Mouse (Mus musculus) stomach, postnatal 0 days (tissue): ENCODE measurements around the gene Gm15262. TPM values are rescaled to one million over a fixed set of nuclear protein-coding genes. Genes with fewer than 3 reads are reported as not detected.

Experiments used
- ATAC-seq: fragments of 200-750 bp; cut with Nextera tagmentation; 2 replicates; pipeline ENCODE4 v1.8.0; 2017; ENCODE audit not compliant: low FRiP score, low TSS enrichment
- DNase-seq: peaks from one replicate; pipeline ENCODE4 v3.0.0-alpha.2; 2016; ENCODE audit warnings: low spot score
- H3K27ac ChIP-seq: fragments of 300-500 bp; sonication (generic); replicated peaks from 2 replicates; pipeline ENCODE4 v1.5.1; 2014; ENCODE audit warnings: mild to moderate bottlenecking, control low read depth
- H3K27me3 ChIP-seq: fragments of 300-500 bp; sonication (generic); 2 replicates; pipeline ENCODE4 v1.6.1; 2014; ENCODE audit warnings: low read length; ENCODE audit not compliant: control insufficient read depth, insufficient read depth
- H3K36me3 ChIP-seq: fragments of 300-500 bp; sonication (generic); 2 replicates; pipeline ENCODE4 v1.6.1; 2014; ENCODE audit warnings: low read length, mixed read lengths; ENCODE audit not compliant: control insufficient read depth, insufficient read depth
- H3K4me1 ChIP-seq: fragments of 300-500 bp; sonication (generic); replicated peaks from 2 replicates; pipeline ENCODE4 v1.6.1; 2014; ENCODE audit warnings: antibody characterized with exemption; ENCODE audit not compliant: control insufficient read depth, insufficient read depth
- H3K4me2 ChIP-seq: fragments of 300-500 bp; sonication (generic); replicated peaks from 2 replicates; pipeline ENCODE4 v1.6.1; 2014; ENCODE audit warnings: low read depth, mild to moderate bottlenecking, control low read depth, moderate library complexity
- H3K4me3 ChIP-seq: fragments of 300-500 bp; sonication (generic); 2 replicates; pipeline ENCODE4 v1.5.1; 2014; ENCODE audit warnings: low read depth, low read length, control low read depth
- H3K9ac ChIP-seq: fragments of 300-500 bp; sonication (generic); 2 replicates; pipeline ENCODE4 v1.6.1; 2014; ENCODE audit warnings: mild to moderate bottlenecking, low read length, control low read depth, mixed read lengths
- H3K9me3 ChIP-seq: fragments of 300-500 bp; sonication (generic); 2 replicates; pipeline ENCODE4 v1.6.1; 2016; ENCODE audit warnings: low read length; ENCODE audit not compliant: control insufficient read depth
- CTCF ChIP-seq: IDR thresholded peaks from 2 replicates; pipeline ENCODE4 v1.5.1; 2016; ENCODE audit warnings: antibody characterized with exemption, low read depth, mild to moderate bottlenecking, moderate library complexity
- EP300 ChIP-seq: optimal IDR thresholded peaks from 2 replicates; pipeline ENCODE3; 2016; ENCODE audit warnings: antibody characterized with exemption
- WGBS: fragments of 180-500 bp; shearing (Covaris S2); extraction: QIAGEN DNeasy Blood & Tissue Kit; methylation state at CpG from one replicate; pipeline ENCODE4 v1.1.7; 2014; 5-methylcytosine and 5-hydroxymethylcytosine counted together
- polyA plus RNA-seq: library from polyadenylated mRNA; unstranded; fragments of >200 nt; fragmentation: Nextera tagmentation; extraction: Ambion mirVana; gene quantifications from 2 replicates; pipeline ENCODE4 v1.2.1, GENCODE M21; 2015

Gene Gm15262
- polyA plus RNA-seq, 1 experiment from 2014 or later, result not detected

- Histone ChIP-seq H3K4me1 (no peaks in the 10 kb centered on the region), H3K27ac (no peak overlapping the region), H3K4me2 (no peak overlapping the region), H3K9ac (no peak overlapping the region), H3K27me3 (no peaks in the 10 kb centered on the region), H3K9me3 (no peaks in the 10 kb centered on the region), H3K36me3 (no peaks in the 10 kb centered on the region), H3K4me3 (no peak overlapping the region)
- WGBS, result 46% methylated on average over 8 of the region's 8 CpGs
- DNase-seq (peak; percentile 22), ATAC-seq (no peak)
- no peak for TF ChIP-seq EP300
- peak; percentile 75 for TF ChIP-seq CTCF
Measured at GRCm38 (mm10) chrX:161385791-161386190, 98.5 kb downstream of the Gm15262 start.

- WGBS, result 92% methylated on average over 4 of the region's 4 CpGs
- ATAC-seq, result no peak
- Histone ChIP-seq H3K9me3 (no peaks in the 10 kb centered on the region), H3K4me3 (no peak overlapping the region), H3K27me3 (no peaks in the 10 kb centered on the region), H3K9ac (no peak overlapping the region), H3K4me1 (no peaks in the 10 kb centered on the region), H3K36me3 (no peaks in the 10 kb centered on the region), H3K27ac (no peak overlapping the region), H3K4me2 (no peak overlapping the region)
- DNase-seq, result no peak
- TF ChIP-seq CTCF (no peak), EP300 (no peak)
Measured at GRCm38 (mm10) chrX:161387942-161388341, 100.7 kb downstream of the Gm15262 start.

GRCm38 (mm10) chrX:161399110-161399509 is 111.9 kb downstream of the Gm15262 start:
- 24% methylated on average over 11 of the region's 11 CpGs for WGBS
- Histone ChIP-seq H3K27me3 (no peaks in the 10 kb centered on the region), H3K27ac (no peak overlapping the region), H3K9me3 (no peaks in the 10 kb centered on the region), H3K4me1 (no peaks in the 10 kb centered on the region), H3K4me3 (no peak overlapping the region), H3K4me2 (no peak overlapping the region), H3K9ac (no peak overlapping the region), H3K36me3 (no peaks in the 10 kb centered on the region)
- no peak for ATAC-seq
- no peak for TF ChIP-seq EP300
- TF ChIP-seq CTCF, result peak; percentile 96
- DNase-seq, result peak; percentile 73

- H3K9ac ChIP-seq, result no peak overlapping the region
- H3K27me3 ChIP-seq, result no peaks in the 10 kb centered on the region
- no peak for DNase-seq
- H3K36me3 ChIP-seq, result no peaks in the 10 kb centered on the region
- H3K4me2 ChIP-seq, result no peak overlapping the region
- no peak for TF ChIP-seq CTCF
- no peak for TF ChIP-seq EP300
- ATAC-seq, result no peak
- no peaks in the 10 kb centered on the region for H3K9me3 ChIP-seq
- no peaks in the 10 kb centered on the region for H3K4me1 ChIP-seq
- H3K27ac ChIP-seq, result no peak overlapping the region
- no peak overlapping the region for H3K4me3 ChIP-seq
- WGBS, result 89% methylated on average over 1 of the region's 1 CpGs
Measured at GRCm38 (mm10) chrX:161411151-161411550, 123.9 kb downstream of the Gm15262 start.

Other genes with a start within 250 kb of the Gm15262 start
- 0.88 and 1.1 TPM in 2 replicates for gene Scml2, start 170.3 kb upstream of the Gm15262 start, polyA plus RNA-seq